Mouse (Mus musculus) telencephalon, adult 2 months (tissue): ENCODE data around the gene Zfp444.

Experiments
- DNase-seq: peaks from one replicate; pipeline ENCODE4 v3.0.0-alpha.2; 2011; ENCODE audit warnings: low read depth, low spot score

Gene Zfp444

DNA sequence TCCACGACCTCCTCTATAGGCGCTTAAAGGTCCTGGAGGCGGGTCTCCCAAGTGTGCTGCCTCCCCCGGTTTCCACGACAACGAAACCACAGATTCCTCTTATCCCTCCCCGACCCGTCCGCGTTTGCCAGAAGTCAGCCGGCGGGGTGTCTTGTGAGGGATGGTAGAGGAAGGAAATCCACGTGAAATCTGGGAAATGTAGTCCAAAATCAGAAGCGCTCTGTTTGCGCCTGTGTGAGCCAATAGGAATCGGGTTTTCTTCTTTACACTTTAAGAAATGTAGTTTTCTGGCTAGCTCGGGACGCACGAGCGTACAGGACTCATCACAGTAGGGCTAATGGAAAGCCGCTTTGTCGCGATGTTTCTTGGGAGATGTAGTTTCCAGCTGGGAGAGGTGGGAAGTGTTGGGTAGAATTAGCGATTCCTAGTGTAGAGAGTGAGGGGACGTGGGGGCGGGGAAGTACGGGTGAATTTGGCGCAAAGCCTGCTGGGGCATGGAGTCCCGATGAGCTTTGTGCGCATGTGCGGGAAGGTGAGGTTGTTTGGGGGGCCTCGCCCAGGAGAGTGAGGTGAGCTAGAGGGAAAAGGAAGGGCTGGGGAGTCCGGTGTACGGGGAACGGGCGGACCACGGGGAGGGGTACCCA lies at the start of gene Zfp444:
TSS of gene Zfp444 (plus strand) at position 221 of the 644 bp plus-strand sequence.
- DNase-seq: peak; percentile 100

DNA sequence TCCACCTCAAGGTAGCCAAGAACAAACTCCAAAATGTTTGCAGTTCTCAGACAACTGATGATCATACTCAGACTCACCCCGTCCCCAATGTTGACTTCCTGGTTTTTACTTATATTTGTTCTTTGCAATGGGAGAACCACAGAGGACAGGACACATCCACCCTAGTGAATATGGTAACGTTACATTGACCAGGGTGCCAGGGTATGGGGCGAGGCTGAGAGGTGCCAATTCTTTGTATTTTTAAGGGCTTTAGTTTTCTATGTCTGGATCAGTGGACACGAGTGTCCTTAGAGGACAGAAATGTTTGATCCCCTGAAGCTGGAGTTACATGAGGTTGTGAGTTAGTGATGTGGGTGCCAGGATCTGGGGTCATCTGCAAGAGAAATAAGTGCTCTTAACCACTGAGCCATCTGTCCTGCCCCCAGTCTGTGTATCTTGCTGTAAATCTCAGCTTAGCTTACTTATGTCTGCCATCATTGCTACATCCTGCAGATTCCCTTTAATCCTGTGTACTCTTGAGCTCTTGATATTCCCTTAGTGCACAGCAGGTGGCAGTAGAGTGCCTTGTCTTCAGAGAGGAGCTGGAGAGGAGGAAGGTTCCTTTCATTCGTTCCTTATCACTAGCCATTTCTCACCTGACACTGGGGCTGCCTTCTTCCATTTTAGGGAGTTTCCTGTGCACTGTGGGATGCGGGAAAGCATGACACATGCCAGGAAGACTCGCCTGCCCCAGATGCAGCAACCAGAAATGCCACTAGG lies 45.2 kb upstream of the Zfp444 start:
- DNase-seq: peak; percentile 74

DNA sequence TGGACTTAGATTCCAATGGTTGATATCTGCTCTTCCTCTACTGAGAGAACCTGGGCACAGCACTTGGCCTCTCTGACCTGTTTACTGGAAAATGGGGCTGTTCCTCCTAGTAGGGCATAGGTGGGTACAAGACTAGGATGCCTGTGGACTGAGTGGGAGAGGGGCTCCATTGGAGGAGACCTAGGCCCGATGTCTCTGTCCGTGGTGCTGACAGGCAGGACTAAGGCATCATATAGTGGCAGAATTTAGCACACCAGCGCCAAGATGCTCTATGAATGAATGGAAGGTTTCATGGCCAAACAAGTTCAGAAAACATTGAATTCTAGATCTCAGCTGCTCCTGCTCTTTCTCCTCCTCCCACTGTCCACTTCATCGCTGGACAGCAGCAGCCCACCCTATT lies 41.7 kb upstream of the Zfp444 start:
- DNase-seq: no peak

DNA sequence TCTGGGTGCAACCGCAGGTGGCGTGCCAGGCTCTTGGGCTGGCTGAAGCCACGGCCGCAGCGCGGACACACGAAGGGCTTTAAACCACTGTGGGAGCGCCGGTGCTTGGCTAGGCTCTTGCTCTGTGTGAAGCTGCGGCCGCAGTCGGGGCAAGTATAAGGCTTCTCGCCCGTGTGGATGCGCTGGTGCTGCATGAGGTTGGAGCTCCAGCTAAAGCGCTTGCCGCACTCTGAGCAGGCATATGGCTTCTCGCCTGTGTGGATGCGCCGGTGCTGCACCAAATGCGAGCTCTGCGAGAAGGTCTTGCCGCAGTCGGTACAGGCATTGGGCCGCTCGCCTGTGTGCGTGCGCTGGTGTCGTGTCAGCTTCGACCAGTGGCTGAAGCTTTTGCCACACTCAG lies 39.4 kb upstream of the Zfp444 start:
- no peak for DNase-seq

DNA sequence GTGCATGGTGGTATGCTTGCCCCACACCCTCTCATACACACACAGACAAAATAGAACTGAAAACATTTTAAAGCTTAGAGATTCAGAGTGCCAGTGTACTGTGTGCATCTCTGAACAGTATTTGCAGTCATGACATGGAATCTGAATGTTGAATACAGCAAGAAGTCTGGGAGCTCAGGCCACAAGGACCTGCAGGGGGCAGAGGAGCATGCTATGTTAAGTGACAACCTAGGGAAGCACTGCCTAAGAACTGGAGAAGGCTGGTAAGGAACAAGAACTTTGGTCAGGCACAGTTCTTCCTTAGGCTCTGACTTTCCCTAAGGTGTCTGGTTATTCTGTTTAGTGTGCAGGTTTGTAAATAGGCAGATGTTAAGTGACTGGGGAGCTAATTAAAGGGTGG lies 35.5 kb upstream of the Zfp444 start:
- DNase-seq: no peak

DNA sequence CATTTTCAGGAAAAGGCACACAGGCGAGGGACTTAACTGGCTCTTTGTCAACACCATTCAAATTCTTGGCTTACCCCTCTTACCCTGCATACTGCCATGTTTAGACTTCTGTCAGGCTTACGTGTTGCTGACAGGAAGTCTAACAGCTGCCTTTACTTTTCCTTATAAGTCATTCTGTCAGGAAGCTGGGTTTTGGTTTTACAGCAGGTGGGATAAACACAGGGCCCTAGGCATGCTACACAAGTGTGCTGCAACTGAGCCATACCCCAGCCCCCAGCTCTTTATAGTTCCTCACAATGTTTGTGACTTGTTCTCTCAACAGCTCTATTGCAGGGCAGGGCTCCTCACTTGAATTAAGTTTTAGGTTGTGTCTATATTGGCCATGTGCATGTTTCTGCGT lies 32.7 kb upstream of the Zfp444 start:
- DNase-seq: no peak

DNA sequence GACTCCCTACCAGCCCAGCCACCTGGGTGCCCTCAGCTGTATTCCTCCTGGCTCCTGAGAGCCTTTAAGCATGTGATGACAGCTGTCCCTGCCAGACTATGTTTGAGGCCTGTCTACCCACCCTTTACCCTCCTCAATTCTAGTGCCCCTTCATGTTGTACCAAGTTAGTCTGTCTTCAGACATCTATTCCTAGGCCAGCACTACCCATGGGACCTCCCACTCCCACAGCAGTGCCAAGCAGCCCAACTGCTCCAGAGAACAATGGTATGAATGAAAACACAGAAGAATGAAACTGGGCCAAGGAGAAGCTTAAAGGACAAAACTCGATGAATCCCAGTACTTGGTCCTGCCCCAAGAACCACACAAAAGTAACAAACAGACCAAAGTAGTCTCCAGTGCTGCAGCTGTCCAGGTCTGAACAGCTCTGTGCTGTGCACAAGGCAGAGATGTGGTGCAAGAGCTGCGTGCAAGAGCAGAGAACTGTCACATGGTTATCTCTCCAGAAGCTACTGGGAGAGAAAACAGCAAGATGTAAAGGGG lies 28.0 kb upstream of the Zfp444 start:
- DNase-seq: peak; percentile 10

DNA sequence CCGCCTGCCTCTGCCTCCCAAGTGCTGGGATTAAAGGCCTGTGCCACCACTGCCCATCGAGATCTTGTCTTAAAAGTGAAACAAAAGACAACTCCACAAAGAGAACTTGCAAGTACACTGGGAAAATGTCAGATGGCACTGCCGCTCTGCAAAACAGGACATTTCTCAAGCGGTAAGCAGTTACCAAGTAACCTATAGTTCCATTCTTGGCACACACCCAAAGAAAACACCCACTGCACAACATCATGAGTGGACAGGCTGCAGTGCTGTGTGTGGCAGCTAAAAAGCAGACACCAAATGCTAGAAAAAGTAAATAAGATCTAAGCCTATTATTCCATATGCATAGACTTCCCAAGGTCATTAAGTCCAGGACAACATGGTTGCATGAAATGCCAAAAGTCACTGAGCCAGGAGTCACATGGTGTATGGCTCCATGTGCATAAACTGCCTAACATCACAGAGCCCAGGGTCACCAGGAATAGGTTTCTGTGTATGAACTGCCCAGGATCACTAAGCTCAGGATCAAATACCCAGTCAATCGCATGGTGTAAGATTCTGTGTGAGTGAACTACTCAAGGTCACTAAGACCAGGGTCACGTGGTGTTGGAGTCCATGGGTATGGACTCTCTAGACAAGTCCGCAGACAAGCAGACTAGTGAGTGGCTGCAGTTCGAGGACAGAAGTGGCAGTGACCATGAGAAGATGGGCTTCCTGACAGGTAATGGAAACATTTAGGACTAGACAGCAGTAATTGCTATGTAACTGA lies 26.4 kb upstream of the Zfp444 start:
- no peak for DNase-seq

DNA sequence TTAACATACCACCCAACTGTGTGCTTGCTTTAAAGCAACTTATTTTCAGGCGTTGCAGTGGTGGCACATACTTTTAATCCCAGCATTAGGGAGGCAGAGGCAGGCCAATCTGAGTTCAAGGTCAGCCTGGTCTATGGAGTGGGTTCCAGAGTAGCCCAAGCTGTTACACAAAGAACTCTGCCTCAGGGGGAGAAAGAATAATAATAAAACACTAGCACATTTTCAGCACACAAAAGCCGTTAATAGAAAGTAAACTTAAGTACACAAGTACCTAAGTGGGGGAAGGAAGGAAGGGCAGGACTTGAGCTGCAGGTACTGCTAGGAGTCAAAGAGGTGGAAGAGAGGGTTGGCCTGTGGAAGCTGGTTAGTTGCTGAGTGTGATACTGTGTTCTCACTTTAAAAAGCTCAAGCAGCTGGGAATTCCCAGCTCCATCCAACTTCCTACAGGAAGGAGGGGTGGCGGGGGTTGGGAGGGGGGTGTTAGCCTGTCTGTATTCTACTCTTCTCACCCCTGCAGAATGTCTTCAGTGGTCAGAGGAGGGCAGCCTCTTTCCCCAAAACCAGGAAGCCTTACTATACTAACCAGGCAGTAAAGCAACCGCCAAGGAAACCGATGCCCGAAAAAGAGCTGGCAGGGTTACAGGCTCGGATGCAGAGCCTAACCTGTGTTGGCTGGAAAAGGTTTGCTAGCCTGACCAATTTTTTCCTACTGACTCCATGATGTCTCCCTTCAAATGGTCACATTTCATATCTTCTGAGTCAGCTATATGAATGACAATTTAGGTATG lies 25.6 kb upstream of the Zfp444 start:
- DNase-seq: no peak

DNA sequence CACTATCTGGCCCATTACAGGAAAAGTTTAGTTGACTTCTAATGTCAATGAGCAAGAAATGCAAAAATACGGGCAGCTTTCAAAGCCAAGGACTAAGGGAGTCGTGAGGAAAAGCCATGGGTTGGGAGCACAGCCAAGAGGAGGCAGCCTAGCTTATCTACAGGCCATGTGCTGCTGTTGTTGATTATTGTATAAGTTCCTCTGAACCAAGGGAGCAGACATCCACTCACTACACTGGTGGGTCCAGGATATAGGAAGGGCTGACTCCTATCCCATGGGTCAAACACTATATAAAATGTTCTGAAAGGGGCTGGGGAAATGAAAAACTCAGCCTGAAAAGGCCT lies 25.1 kb upstream of the Zfp444 start:
- no peak for DNase-seq

DNA sequence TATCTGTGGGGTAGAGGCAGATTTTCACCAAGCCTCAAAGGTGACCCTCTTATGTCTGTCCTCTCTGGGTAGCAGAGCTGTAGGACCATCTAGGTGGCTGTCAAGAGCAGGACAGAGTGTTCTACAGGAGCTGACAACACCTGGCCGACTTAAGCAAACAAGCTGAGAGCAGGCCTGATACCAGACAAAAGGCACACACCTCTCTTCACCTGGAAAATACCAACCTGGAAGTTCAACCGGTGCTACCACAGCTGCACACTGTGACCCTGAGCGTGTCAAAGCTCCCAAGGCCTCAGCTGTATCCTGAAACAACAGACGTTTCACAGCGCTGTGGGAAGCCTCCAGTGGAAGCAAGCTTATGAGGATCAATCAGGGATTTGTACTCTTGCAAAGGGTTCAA lies 24.3 kb upstream of the Zfp444 start:
- no peak for DNase-seq

DNA sequence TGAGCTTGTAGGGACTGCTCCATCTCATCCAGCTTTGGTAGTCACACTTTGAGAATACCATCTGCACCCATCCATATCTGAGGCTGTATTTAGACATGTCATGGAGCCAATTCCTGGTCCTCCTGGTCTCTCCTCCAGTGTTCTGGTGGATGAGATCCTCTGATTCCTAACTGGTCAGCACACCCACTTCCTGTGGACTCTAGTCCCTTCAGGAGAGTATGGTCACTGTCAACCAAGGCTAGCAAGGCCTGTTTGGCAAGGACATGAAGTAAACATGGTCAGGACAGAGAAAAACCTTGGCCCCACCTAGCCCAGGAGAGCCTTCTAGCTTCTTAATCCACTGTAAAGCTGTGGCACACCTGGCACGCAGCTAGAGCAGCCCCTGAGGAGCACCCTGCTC lies 20.8 kb upstream of the Zfp444 start:
- no peak for DNase-seq

DNA sequence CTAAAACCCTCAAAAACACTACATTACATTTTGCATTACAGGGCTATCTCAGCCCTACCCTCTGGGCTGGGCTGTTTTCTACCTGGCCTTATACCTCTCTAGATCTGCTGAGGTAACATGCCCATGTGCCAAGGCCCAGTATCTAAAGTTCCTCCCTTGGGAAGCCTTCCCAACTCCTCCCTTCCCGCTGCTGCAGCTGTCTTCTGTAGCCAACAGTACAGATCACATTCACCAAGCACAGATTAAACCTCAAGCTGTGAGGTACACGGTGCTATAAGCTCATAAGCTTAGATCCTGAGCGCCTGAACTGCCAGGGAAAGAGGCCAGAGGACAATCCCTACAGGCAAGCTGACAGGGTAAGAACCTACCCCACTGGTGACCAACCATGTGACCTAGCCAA lies 20.0 kb upstream of the Zfp444 start:
- DNase-seq: no peak

DNA sequence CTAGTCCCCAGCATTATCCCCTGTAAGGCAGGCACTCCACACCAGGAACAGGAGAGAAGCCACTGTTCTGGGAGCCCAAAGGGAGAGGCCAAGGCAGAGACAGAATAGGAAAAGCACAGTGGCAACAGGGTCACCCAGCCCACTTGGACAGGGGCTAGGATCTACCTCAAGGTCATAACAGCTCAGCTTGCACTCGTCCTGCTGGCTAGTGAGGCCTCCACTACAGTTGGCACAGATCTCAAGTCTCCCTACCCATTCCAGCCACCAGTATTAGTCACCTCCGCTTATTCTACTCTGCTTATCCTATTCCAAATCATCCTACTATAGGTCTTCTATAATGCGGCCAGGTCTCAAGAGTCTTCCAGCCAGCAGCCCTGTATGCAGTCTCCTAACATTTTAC lies 18.9 kb upstream of the Zfp444 start:
- DNase-seq: no peak

DNA sequence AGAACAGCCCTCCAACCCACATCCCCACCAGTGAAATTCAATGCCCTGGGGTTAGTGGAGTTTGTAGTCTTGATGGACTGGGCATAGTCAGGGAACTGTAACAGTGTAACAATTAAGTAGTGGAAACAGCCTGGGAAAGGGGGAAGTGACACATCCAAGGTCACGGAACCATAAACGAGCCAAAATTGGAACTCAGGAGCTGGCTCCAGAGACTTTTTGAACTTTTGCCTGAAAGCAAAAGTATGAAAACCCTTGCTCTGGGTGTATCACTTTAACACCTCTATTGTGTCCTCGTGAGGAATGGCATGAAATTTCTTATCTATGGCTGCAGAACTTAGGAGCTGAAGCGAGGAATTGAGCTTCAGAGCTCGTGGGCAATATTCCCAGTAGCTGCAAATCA lies 17.9 kb upstream of the Zfp444 start:
- DNase-seq: no peak

DNA sequence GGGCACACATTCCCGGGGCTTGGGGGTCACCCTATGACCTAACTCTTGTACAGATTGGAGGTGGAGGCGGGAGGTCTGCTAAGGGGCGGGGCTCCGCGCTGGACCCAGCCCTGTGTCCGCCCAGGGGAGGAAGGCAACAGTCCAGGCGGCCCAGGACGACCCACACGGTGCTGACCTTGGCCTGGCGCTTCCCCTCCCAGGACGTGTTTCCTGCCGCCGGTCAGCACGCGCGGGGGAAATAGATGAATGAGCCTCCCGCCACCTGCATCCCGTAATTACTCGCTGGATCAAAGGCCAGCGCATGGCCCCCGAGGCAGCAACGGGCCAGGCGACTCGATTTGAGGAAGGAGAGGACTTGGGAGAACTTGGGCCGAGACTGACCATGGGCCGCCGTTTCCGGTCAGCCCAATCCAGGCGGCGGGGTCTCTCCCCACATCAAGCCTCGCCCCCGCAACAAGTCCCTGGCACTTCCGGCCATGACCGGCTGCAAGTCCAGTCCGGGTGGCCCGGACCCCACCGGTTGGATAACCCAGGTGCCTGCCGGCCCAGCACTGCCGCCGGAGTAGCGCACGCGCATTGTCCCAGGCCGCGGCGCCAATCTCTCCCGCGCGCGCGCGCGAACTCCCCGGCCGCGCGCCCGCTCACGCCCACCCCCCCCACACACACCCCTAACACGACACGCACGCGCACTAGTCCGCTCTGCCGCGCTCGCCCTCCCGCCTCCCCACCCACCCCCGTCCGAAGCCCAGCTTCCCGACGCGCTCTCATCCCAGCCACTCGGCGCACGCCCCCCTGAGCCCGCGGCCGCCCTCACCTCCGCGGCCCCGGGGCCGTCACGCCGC lies 16.8 kb upstream of the Zfp444 start:
- no peak for DNase-seq

DNA sequence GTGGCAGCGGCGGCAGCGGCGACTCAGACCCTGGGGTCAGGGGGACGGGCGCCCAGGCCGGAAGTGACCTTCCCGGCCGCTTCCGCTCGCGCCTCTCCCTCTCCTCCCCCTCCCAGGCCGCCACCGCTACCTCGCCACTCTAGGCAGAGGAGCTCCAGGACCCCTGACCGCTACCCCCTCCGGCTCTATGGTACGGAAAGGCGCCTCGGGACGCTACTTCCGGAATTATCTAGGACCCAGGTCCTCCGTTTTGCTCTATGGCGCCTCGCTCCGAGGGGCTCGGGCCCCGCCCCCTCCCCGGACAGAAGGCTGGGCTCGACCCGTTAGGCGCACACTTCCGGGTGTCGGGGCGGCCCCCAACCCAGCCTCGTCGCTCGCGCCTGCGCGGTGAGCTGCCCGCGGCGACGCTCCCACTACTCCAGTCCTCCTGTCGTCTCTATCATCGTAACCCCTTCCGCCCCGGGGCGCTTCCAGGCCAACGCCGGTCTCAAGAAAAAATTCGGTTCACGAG lies 16.1 kb upstream of the Zfp444 start, which contains the start of gene Zfp787:
TSS of gene Zfp787 (minus strand) at position 97 of the 511 bp plus-strand sequence.
- DNase-seq: peak; percentile 97

DNA sequence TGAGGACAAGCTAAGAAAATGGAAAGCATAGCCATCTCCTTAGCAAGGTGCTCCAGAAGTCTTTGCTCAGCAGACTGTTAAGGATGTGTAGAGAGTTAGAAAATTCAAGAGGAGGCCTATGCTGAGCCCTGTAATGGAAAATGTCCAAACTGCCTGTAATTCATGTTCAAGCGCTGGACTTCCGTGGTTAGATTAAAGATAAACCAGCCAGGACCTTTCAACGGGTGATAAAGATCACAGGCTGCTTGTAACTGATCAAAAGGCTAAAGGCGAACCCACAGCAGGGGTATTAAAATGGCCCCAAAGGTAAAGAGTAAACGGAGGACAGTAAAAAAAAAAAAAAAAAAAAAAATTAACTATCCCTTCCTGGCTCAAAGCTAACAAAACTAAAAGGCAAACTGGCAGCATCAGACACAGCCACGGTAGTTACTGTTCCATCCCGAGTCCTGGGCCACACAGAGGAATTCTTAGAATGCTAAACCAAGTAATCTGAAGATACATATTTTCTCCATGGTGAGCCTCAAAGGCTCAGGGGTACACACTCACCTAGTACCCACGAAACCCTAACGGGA lies 15.0 kb upstream of the Zfp444 start:
- no peak for DNase-seq

DNA sequence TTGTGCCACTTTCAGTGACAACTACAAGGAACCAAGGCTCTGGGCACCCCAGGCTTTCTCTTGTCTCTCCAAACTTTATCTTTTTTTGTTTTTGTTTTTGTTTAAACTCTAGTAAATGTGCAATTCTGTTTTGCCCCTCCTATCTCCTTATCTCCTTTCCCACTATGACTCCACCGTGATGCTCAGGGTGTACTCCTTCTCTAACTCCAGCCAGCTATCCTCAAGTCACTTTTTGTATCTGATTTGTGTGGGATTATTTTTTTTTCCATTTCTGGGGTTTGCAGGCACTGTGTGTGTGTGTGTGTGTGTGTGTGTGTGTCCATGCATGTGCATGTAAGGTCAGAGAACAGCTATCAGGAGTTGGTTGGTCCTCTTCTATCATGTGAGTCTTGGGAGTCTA lies 14.5 kb upstream of the Zfp444 start:
- no peak for DNase-seq

DNA sequence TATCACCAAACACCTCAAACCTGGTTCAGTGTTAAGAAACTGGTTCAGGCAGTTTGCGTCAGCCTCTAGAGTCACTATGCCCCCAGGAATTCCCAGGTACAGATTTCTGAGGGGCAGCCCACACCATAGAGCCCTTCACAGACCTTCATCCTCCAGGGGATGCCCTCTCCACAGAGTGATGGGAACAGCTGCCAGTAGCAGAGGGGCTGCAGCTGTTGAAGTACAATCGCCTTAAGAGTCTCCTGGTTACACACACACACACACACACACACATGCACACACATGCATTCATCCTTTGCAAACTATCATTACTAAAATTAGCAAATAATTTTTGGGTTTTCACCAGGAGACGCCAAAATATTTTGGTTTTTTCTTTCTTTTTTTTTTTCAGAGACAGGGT lies 12.4 kb upstream of the Zfp444 start:
- no peak for DNase-seq
